Mouse (Mus musculus) splenic B cell, adult 2 months (primary cell): ENCODE measurements at regions not wholly inside any gene's neighbourhood (a gene's known extent, or its start where the extent isn't known, plus 50 kb on each side); places are given as distances from the start of the nearest gene placed in this dataset.

Experiments used
- DNase-seq: peaks from one replicate; pipeline ENCODE4 v3.0.0-alpha.2; 2011; ENCODE audit warnings: low read depth, low spot score
- H3K27me3 ChIP-seq: 2 replicates; pipeline ENCODE4 v1.6.1; 2012; ENCODE audit warnings: mild to moderate bottlenecking, low read length, moderate library complexity, mixed read lengths; ENCODE audit not compliant: control insufficient read depth, poor library complexity, insufficient read depth, severe bottlenecking
- H3K36me3 ChIP-seq: 2 replicates; pipeline ENCODE4 v1.6.1; 2012; ENCODE audit warnings: mild to moderate bottlenecking, low read length, moderate library complexity, mixed read lengths; ENCODE audit not compliant: control insufficient read depth, poor library complexity, insufficient read depth, severe bottlenecking

GRCm38 (mm10) chr11:23996250-23996649, 78.6 kb downstream of the A830031A19Rik start:
- H3K36me3 ChIP-seq, result no peaks in the 10 kb centered on the region
- H3K27me3 ChIP-seq, result no peaks in the 10 kb centered on the region
- no peak for DNase-seq

- no peaks in the 10 kb centered on the region for H3K27me3 ChIP-seq
- no peak for DNase-seq
- H3K36me3 ChIP-seq, result no peaks in the 10 kb centered on the region
Observed at GRCm38 (mm10) chr11:23994160-23994559, 80.7 kb downstream of the A830031A19Rik start.

- H3K36me3 ChIP-seq, result no peaks in the 10 kb centered on the region
- H3K27me3 ChIP-seq, result no peaks in the 10 kb centered on the region
- DNase-seq, result peak; percentile 58
Observed at GRCm38 (mm10) chr11:23987532-23988450, 87.1 kb downstream of the A830031A19Rik start.

GRCm38 (mm10) chr11:23985231-23985630, 89.6 kb downstream of the A830031A19Rik start:
- Histone ChIP-seq H3K27me3 (no peaks in the 10 kb centered on the region), H3K36me3 (no peaks in the 10 kb centered on the region)
- DNase-seq, result no peak

GRCm38 (mm10) chr11:23979332-23979731, 84.3 kb upstream of the Papolg start:
- no peaks in the 10 kb centered on the region for H3K36me3 ChIP-seq
- no peaks in the 10 kb centered on the region for H3K27me3 ChIP-seq
- peak; percentile 89 for DNase-seq

- DNase-seq, result no peak
- no peaks in the 10 kb centered on the region for H3K27me3 ChIP-seq
- H3K36me3 ChIP-seq, result no peaks in the 10 kb centered on the region
Observed at GRCm38 (mm10) chr11:23978300-23978699, 83.2 kb upstream of the Papolg start.

- DNase-seq, result no peak
- no peaks in the 10 kb centered on the region for H3K36me3 ChIP-seq
Observed at GRCm38 (mm10) chr11:23977096-23977495, 82.0 kb upstream of the Papolg start.

GRCm38 (mm10) chr11:23954323-23954722, 59.3 kb upstream of the Papolg start:
- Histone ChIP-seq H3K36me3 (no peaks in the 10 kb centered on the region), H3K27me3 (no peaks in the 10 kb centered on the region)
- DNase-seq, result peak; percentile 71

More at GRCm38 (mm10) chr11:23977096-23977495, 82.0 kb upstream of the Papolg start:
- H3K27me3 ChIP-seq, result no peaks in the 10 kb centered on the region

- no peaks in the 10 kb centered on the region for H3K36me3 ChIP-seq
Observed at GRCm38 (mm10) chr11:23945966-23946365, 50.9 kb upstream of the Papolg start.

More at GRCm38 (mm10) chr11:23945966-23946365, 50.9 kb upstream of the Papolg start:
- no peak for DNase-seq
- H3K27me3 ChIP-seq, result no peaks in the 10 kb centered on the region
